ENCODE assay signal across 12 mouse cellular contexts in genomic region chr11:113184095-113184494, GRCm38 (mm10).
DNase-seq lines count a peak whose midpoint lies in the region; ATAC-seq and TF ChIP-seq lines count a peak whose summit lies in the region.
"Had no signal": no experiment of that assay in that cellular context is flagged by ENCODE, and none has a peak within 500 bp of the region (broad histone marks: within the 10 kb centered on the region; RNA-seq: fewer than 3 reads in every experiment).

No protein-coding gene starts in this region.

- no peaks in the 10 kb centered on the region for H3K36me3 ChIP-seq in midbrain, embryonic 10.5 days
- no peaks in the 10 kb centered on the region for H3K36me3 ChIP-seq in midbrain, embryonic 11.5 days (ENCODE audit: control insufficient read depth, insufficient read depth, low read length)
- H3K36me3 ChIP-seq in hindbrain, postnatal 0 days (ENCODE audit: insufficient read depth, low read length), result no peaks in the 10 kb centered on the region
- H3K36me3 ChIP-seq in kidney, adult 2 months (ENCODE audit: control insufficient read depth, insufficient read depth, low read length), result no peaks in the 10 kb centered on the region
- H3K36me3 ChIP-seq: G1E had no signal

- DNase-seq in embryo, embryonic 11 days, result peak; percentile 51
- no peak for DNase-seq in embryo, embryonic 10 days (ENCODE audit: low spot score)
- DNase-seq in midbrain, embryonic 10.5 days (ENCODE audit: low spot score), result no peak
- no peak for DNase-seq in midbrain, embryonic 11.5 days (ENCODE audit: low spot score, missing footprints)
- peak; percentile 20 for DNase-seq in hindbrain, postnatal 0 days (ENCODE audit: low spot score)
- DNase-seq in retina, embryonic 14.5 days (ENCODE audit: low spot score), result peak; percentile 44
- DNase-seq in adrenal gland, adult 2 months, result no peak
- DNase-seq in kidney, adult 2 months, result no peak
- DNase-seq: gastrocnemius, postnatal 36 days; right cerebral cortex, postnatal 14 days had no signal

- no peak for TF ChIP-seq POLR2A in kidney, adult 2 months (IDR thresholded peaks at IDR 0.05; ENCODE audit: low read depth, low read length)

- no peak overlapping the region for H3K4me2 ChIP-seq in midbrain, embryonic 11.5 days
- no peak overlapping the region for H3K4me2 ChIP-seq in hindbrain, postnatal 0 days (ENCODE audit: low read depth, low read length)

- no peak for TF ChIP-seq CTCF in hindbrain, postnatal 0 days (IDR thresholded peaks at IDR 0.05; ENCODE audit: low read depth)
- TF ChIP-seq CTCF in kidney, adult 2 months (conservative IDR thresholded peaks at IDR 0.05; ENCODE audit: insufficient read depth, insufficient read length, low read depth, low read length), result no peak

- WGBS in midbrain, embryonic 10.5 days, result 12% methylated on average over 9 of the region's 9 CpGs
- 6% methylated on average over 9 of the region's 9 CpGs for WGBS in midbrain, embryonic 11.5 days
- WGBS in hindbrain, postnatal 0 days, result 7% methylated on average over 9 of the region's 9 CpGs
- WGBS in kidney, adult 2 months, result 49% methylated on average over 9 of the region's 9 CpGs

- no peak overlapping the region for H3K9ac ChIP-seq in midbrain, embryonic 11.5 days (ENCODE audit: low read length)
- no peak overlapping the region for H3K9ac ChIP-seq in hindbrain, postnatal 0 days (replicated peaks; ENCODE audit: low read length)
- H3K9ac ChIP-seq: liver, embryonic 14.5 days had no signal

- ATAC-seq in midbrain, embryonic 11.5 days (ENCODE audit: low FRiP score), result no peak
- ATAC-seq in hindbrain, postnatal 0 days, result no peak

- peak overlapping the region; percentile 56 for H3K27ac ChIP-seq in midbrain, embryonic 10.5 days (replicated peaks)
- no peak overlapping the region for H3K27ac ChIP-seq in midbrain, embryonic 11.5 days (ENCODE audit: low read depth, low read length)
- peak overlapping the region; percentile 54 for H3K27ac ChIP-seq in hindbrain, postnatal 0 days
- H3K27ac ChIP-seq in kidney, adult 2 months (ENCODE audit: insufficient read depth, low read depth, low read length), result no peak overlapping the region
- H3K27ac ChIP-seq: liver, embryonic 14.5 days had no signal

- H3K4me1 ChIP-seq in midbrain, embryonic 10.5 days, result peaks cover 76% of the 10 kb centered on the region
- peaks cover 19% of the 10 kb centered on the region for H3K4me1 ChIP-seq in midbrain, embryonic 11.5 days (ENCODE audit: control insufficient read depth, insufficient read depth, low read length)
- H3K4me1 ChIP-seq in hindbrain, postnatal 0 days (ENCODE audit: insufficient read depth, low read length), result peaks cover 27% of the 10 kb centered on the region
- no peaks in the 10 kb centered on the region for H3K4me1 ChIP-seq in kidney, adult 2 months (ENCODE audit: control insufficient read depth, insufficient read depth, low read length)

- peaks cover 77% of the 10 kb centered on the region for H3K27me3 ChIP-seq in midbrain, embryonic 10.5 days (ENCODE audit: low read depth, poor library complexity, severe bottlenecking)
- H3K27me3 ChIP-seq in midbrain, embryonic 11.5 days (ENCODE audit: control insufficient read depth, insufficient read depth, low read length), result peaks cover 14% of the 10 kb centered on the region
- H3K27me3 ChIP-seq in hindbrain, postnatal 0 days (ENCODE audit: insufficient read depth, low read length), result no peaks in the 10 kb centered on the region; the same call in 1 of the 2 replicates
- H3K27me3 ChIP-seq in kidney, adult 2 months (replicated peaks; ENCODE audit: control insufficient read depth, insufficient read depth, low read length), result no peaks in the 10 kb centered on the region

- no peaks in the 10 kb centered on the region for H3K9me3 ChIP-seq in midbrain, embryonic 10.5 days (replicated peaks)
- no peaks in the 10 kb centered on the region for H3K9me3 ChIP-seq in midbrain, embryonic 11.5 days (ENCODE audit: control insufficient read depth, low read length)
- no peaks in the 10 kb centered on the region for H3K9me3 ChIP-seq in hindbrain, postnatal 0 days (ENCODE audit: low read length)

- H3K4me3 ChIP-seq in midbrain, embryonic 10.5 days, result no peak overlapping the region
- H3K4me3 ChIP-seq in midbrain, embryonic 11.5 days (ENCODE audit: low read depth, low read length), result no peak overlapping the region
- H3K4me3 ChIP-seq in hindbrain, postnatal 0 days (ENCODE audit: low read length), result no peak overlapping the region
- no peak overlapping the region for H3K4me3 ChIP-seq in kidney, adult 2 months (ENCODE audit: insufficient read depth, low read depth, low read length)

Comparison
In these comparisons a context has a peak if more than half of its experiments do, and no peak if none do; other contexts are left out.
1. DNase-seq: peak in embryo, embryonic 11 days (single experiment), hindbrain, postnatal 0 days (single experiment) and retina, embryonic 14.5 days (single experiment); none in embryo, embryonic 10 days (single experiment), midbrain, embryonic 10.5 days (single experiment), midbrain, embryonic 11.5 days (single experiment), adrenal gland, adult 2 months (single experiment) and kidney, adult 2 months (single experiment).
2. H3K27ac ChIP-seq: peak in midbrain, embryonic 10.5 days (single experiment) and hindbrain, postnatal 0 days (single experiment); none in midbrain, embryonic 11.5 days (single experiment) and kidney, adult 2 months (single experiment).